Mouse (Mus musculus) limb, embryonic 10.5 days (tissue): ENCODE data around the gene Myl4. TPM values are rescaled to one million over a fixed set of nuclear protein-coding genes. Genes with fewer than 3 reads are reported as not detected.
"Not testable (repeated sequence)": the region's sequence is repeated elsewhere in the genome, so short reads cannot be mapped to it uniquely, and the experiment has no call there.

ENCODE experiments used
- DNase-seq: peaks from one replicate; pipeline ENCODE4 v3.0.0-alpha.2; 2017; ENCODE audit warnings: low spot score
- H3K27ac ChIP-seq: fragments of 300-500 bp; sonication (generic); 2 replicates; pipeline ENCODE4 v1.5.1; 2016; ENCODE audit warnings: mild to moderate bottlenecking
- H3K27me3 ChIP-seq: fragments of 300-500 bp; sonication (generic); 2 replicates; pipeline ENCODE4 v1.6.1; 2016; ENCODE audit warnings: low read depth, mild to moderate bottlenecking; ENCODE audit not compliant: poor library complexity, severe bottlenecking
- H3K36me3 ChIP-seq: fragments of 300-500 bp; sonication (generic); 2 replicates; pipeline ENCODE4 v1.6.1; 2016; ENCODE audit warnings: mild to moderate bottlenecking, moderate library complexity
- H3K4me1 ChIP-seq: fragments of 300-500 bp; sonication (generic); 2 replicates; pipeline ENCODE4 v1.6.1; 2016
- H3K4me3 ChIP-seq: fragments of 300-500 bp; sonication (generic); 2 replicates; pipeline ENCODE4 v1.5.1; 2016; ENCODE audit warnings: mild to moderate bottlenecking, moderate library complexity
- H3K9me3 ChIP-seq: fragments of 300-500 bp; sonication (generic); replicated peaks from 2 replicates; pipeline ENCODE4 v1.6.1; 2016; ENCODE audit warnings: mild to moderate bottlenecking
- WGBS: fragments of 180-500 bp; shearing (Covaris S2); methylation state at CpG from one replicate; pipeline ENCODE4 v1.1.7; 2016; 5-methylcytosine and 5-hydroxymethylcytosine counted together
- polyA plus RNA-seq: library from polyadenylated mRNA; unstranded; fragments of >200 nt; fragmentation: Nextera tagmentation; extraction: Ambion mirVana; gene quantifications from 2 replicates; pipeline ENCODE4 v1.2.1, GENCODE M21; 2016

The Myl4 gene
- polyA plus RNA-seq, 1 experiment from 2014 or later, result 3.1 TPM

- DNase-seq, result no peak
- Histone ChIP-seq H3K4me1 (peaks cover 6% of the 10 kb centered on the region; the same call in 1 of the 2 replicates), H3K4me3 (no peak overlapping the region), H3K9me3 (no peaks in the 10 kb centered on the region), H3K36me3 (no peaks in the 10 kb centered on the region), H3K27ac (no peak overlapping the region), H3K27me3 (no peaks in the 10 kb centered on the region)
- 60% methylated on average over 4 of the region's 4 CpGs for WGBS
Observed at GRCm38 (mm10) chr11:104558651-104559403, 8.4 kb downstream of the Myl4 start.

- no peaks in the 10 kb centered on the region for H3K27me3 ChIP-seq
- H3K36me3 ChIP-seq, result no peaks in the 10 kb centered on the region
- H3K9me3 ChIP-seq, result no peaks in the 10 kb centered on the region
- no peak overlapping the region for H3K27ac ChIP-seq
- no peak for DNase-seq
- WGBS, result 58% methylated on average over 2 of the region's 2 CpGs
- peaks cover 6% of the 10 kb centered on the region; the same call in 1 of the 2 replicates for H3K4me1 ChIP-seq
- H3K4me3 ChIP-seq, result no peak overlapping the region
Observed at GRCm38 (mm10) chr11:104560971-104561370, 10.5 kb downstream of the Myl4 start.

- no peak for DNase-seq
- H3K4me3 ChIP-seq, result no peak overlapping the region
- no peaks in the 10 kb centered on the region for H3K9me3 ChIP-seq
- H3K36me3 ChIP-seq, result no peaks in the 10 kb centered on the region
- H3K4me1 ChIP-seq, result peaks cover 4% of the 10 kb centered on the region; the same call in 1 of the 2 replicates
- no peaks in the 10 kb centered on the region for H3K27me3 ChIP-seq
- 76% methylated on average over 1 of the region's 1 CpGs for WGBS
- H3K27ac ChIP-seq, result no peak overlapping the region
Observed at GRCm38 (mm10) chr11:104563496-104563895, 13.0 kb downstream of the Myl4 start.

GRCm38 (mm10) chr11:104565172-104565571 is 14.7 kb downstream of the Myl4 start:
- Histone ChIP-seq H3K4me3 (no peak overlapping the region), H3K27ac (no peak overlapping the region), H3K9me3 (no peaks in the 10 kb centered on the region), H3K27me3 (no peaks in the 10 kb centered on the region), H3K4me1 (no peaks in the 10 kb centered on the region), H3K36me3 (no peaks in the 10 kb centered on the region)
- WGBS, result 87% methylated on average over 9 of the region's 9 CpGs
- no peak for DNase-seq

- H3K27ac ChIP-seq, result no peak overlapping the region
- DNase-seq, result no peak
- 90% methylated on average over 6 of the region's 6 CpGs for WGBS
- H3K27me3 ChIP-seq, result peaks cover 7% of the 10 kb centered on the region; the same call in 1 of the 2 replicates
- no peak overlapping the region for H3K4me3 ChIP-seq
- peaks cover under 1% of the 10 kb centered on the region; the same call in 1 of the 2 replicates for H3K4me1 ChIP-seq
- H3K36me3 ChIP-seq, result no peaks in the 10 kb centered on the region
- H3K9me3 ChIP-seq, result no peaks in the 10 kb centered on the region
Observed at GRCm38 (mm10) chr11:104566097-104566496, 15.6 kb downstream of the Myl4 start.

- no peak overlapping the region for H3K27ac ChIP-seq
- H3K9me3 ChIP-seq, result no peaks in the 10 kb centered on the region
- WGBS, result 82% methylated on average over 2 of the region's 2 CpGs
- DNase-seq, result no peak
- no peak overlapping the region for H3K4me3 ChIP-seq
- no peaks in the 10 kb centered on the region for H3K36me3 ChIP-seq
- peaks cover 5% of the 10 kb centered on the region; the same call in 1 of the 2 replicates for H3K4me1 ChIP-seq
- peaks cover 14% of the 10 kb centered on the region; the same call in 1 of the 2 replicates for H3K27me3 ChIP-seq
Observed at GRCm38 (mm10) chr11:104566796-104567195, 16.3 kb downstream of the Myl4 start.

GRCm38 (mm10) chr11:104567736-104568135 is 17.3 kb downstream of the Myl4 start:
- WGBS, result 88% methylated on average over 9 of the region's 9 CpGs
- H3K36me3 ChIP-seq, result no peaks in the 10 kb centered on the region
- H3K4me1 ChIP-seq, result peaks cover 5% of the 10 kb centered on the region; the same call in 1 of the 2 replicates
- H3K9me3 ChIP-seq, result no peaks in the 10 kb centered on the region
- H3K4me3 ChIP-seq, result no peak overlapping the region
- H3K27ac ChIP-seq, result no peak overlapping the region
- H3K27me3 ChIP-seq, result peaks cover 23% of the 10 kb centered on the region
- DNase-seq, result no peak

- WGBS, result 94% methylated on average over 4 of the region's 4 CpGs
- Histone ChIP-seq H3K4me1 (peaks cover 5% of the 10 kb centered on the region; the same call in 1 of the 2 replicates), H3K27me3 (peaks cover 29% of the 10 kb centered on the region), H3K27ac (no peak overlapping the region), H3K4me3 (no peak overlapping the region), H3K9me3 (no peaks in the 10 kb centered on the region), H3K36me3 (no peaks in the 10 kb centered on the region)
- DNase-seq, result no peak
Observed at GRCm38 (mm10) chr11:104568326-104568725, 17.9 kb downstream of the Myl4 start.

- H3K36me3 ChIP-seq, H3K27ac ChIP-seq, H3K4me3 ChIP-seq, DNase-seq, H3K9me3 ChIP-seq, H3K4me1 ChIP-seq: not testable (repeated sequence)
- H3K27me3 ChIP-seq, result peaks cover 30% of the 10 kb centered on the region
- 86% methylated on average over 8 of the region's 8 CpGs for WGBS
Observed at GRCm38 (mm10) chr11:104570515-104570914, 20.1 kb downstream of the Myl4 start.

- Histone ChIP-seq H3K27me3 (peaks cover 30% of the 10 kb centered on the region), H3K4me3 (peak overlapping the region; percentile 46), H3K27ac (peak overlapping the region; percentile 25; the same call in 1 of the 2 replicates)
- not testable (repeated sequence) for H3K4me1 ChIP-seq, H3K9me3 ChIP-seq, H3K36me3 ChIP-seq
- DNase-seq, result peak; percentile 57
- 2% methylated on average over 28 of the region's 28 CpGs for WGBS
Observed at GRCm38 (mm10) chr11:104571373-104571772, 20.9 kb downstream of the Myl4 start.

GRCm38 (mm10) chr11:104572091-104572490 is 21.6 kb downstream of the Myl4 start:
- Histone ChIP-seq H3K27me3 (peaks cover 36% of the 10 kb centered on the region), H3K4me1 (peaks cover 6% of the 10 kb centered on the region; the same call in 1 of the 2 replicates), H3K4me3 (no peak overlapping the region), H3K9me3 (no peaks in the 10 kb centered on the region), H3K27ac (no peak overlapping the region), H3K36me3 (no peaks in the 10 kb centered on the region)
- WGBS, result 42% methylated on average over 7 of the region's 7 CpGs
- no peak for DNase-seq

- no peak for DNase-seq
- peaks cover 11% of the 10 kb centered on the region for H3K4me1 ChIP-seq
- H3K27me3 ChIP-seq, result peaks cover 41% of the 10 kb centered on the region
- no peak overlapping the region for H3K27ac ChIP-seq
- no peaks in the 10 kb centered on the region for H3K9me3 ChIP-seq
- no peaks in the 10 kb centered on the region for H3K36me3 ChIP-seq
- WGBS, result 75% methylated on average over 2 of the region's 2 CpGs
- no peak overlapping the region for H3K4me3 ChIP-seq
Observed at GRCm38 (mm10) chr11:104572566-104572965, 22.1 kb downstream of the Myl4 start.

GRCm38 (mm10) chr11:104576772-104577612 is 26.5 kb downstream of the Myl4 start:
- Histone ChIP-seq H3K4me3 (no peak overlapping the region), H3K4me1 (peaks cover 26% of the 10 kb centered on the region), H3K27ac (no peak overlapping the region), H3K36me3 (no peaks in the 10 kb centered on the region), H3K27me3 (peaks cover 25% of the 10 kb centered on the region), H3K9me3 (no peaks in the 10 kb centered on the region)
- WGBS, result 48% methylated on average over 10 of the region's 10 CpGs
- no peak for DNase-seq
